Mouse (Mus musculus): ENCODE measurements around the gene Rhot1. TPM values are rescaled to one million over a fixed set of nuclear protein-coding genes. Genes with fewer than 3 reads are reported as not detected.

Rhot1 gene
- polyA plus RNA-seq, 1 experiment from 2014 or later, result 48.3 TPM

GRCm38 (mm10) chr11:80190280-80190679, 18.5 kb upstream of the Rhot1 start:
- 51% methylated on average over 4 of the region's 4 CpGs for WGBS
- Histone ChIP-seq H3K4me2 (ENCODE audit: low read depth, low read length) (no peak overlapping the region), H3K27ac (ENCODE audit: low read length) (no peak overlapping the region), H3K4me1 (ENCODE audit: control insufficient read depth, insufficient read depth, low read length) (no peaks in the 10 kb centered on the region), H3K4me3 (replicated peaks; ENCODE audit: low read length) (no peak overlapping the region), H3K9me3 (replicated peaks; ENCODE audit: control insufficient read depth, low read length) (no peaks in the 10 kb centered on the region), H3K27me3 (ENCODE audit: control insufficient read depth, insufficient read depth, low read length) (no peaks in the 10 kb centered on the region), H3K36me3 (ENCODE audit: control insufficient read depth, insufficient read depth, low read length) (peaks cover 7% of the 10 kb centered on the region; the same call in 1 of the 2 replicates), H3K9ac (ENCODE audit: low read length) (no peak overlapping the region)
- ATAC-seq (ENCODE audit: insufficient read depth, low FRiP score), result no peak

DNA sequence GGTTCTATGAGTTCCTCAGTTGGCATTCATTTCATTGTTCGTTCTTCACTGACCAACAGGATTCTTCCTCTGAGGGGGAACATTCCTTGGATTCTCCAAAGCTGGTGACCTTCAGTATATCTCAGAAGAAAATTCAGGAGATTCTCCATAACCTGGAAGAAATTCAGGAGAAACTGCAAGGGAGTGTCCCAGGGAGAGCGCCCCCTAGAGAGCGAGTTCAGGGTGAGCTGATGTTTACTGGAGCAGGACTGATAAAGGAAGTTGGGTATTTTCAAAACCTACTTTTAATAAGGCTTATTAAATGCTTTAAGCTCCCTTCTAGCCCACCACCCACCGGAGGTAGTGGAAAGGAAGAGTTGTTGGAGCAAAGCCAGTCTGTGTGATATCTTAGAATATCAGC, 15.0 kb upstream of the Rhot1 start:
- no peaks in the 10 kb centered on the region for H3K4me1 ChIP-seq (ENCODE audit: control insufficient read depth, insufficient read depth, low read length)
- no peak overlapping the region for H3K4me2 ChIP-seq (ENCODE audit: low read depth, low read length)
- ATAC-seq (ENCODE audit: insufficient read depth, low FRiP score), result no peak
- no peaks in the 10 kb centered on the region for H3K9me3 ChIP-seq (replicated peaks; ENCODE audit: control insufficient read depth, low read length)
- no peak overlapping the region for H3K27ac ChIP-seq (ENCODE audit: low read length)
- WGBS, result 66% methylated on average over 4 of the region's 4 CpGs
- peaks cover 9% of the 10 kb centered on the region; the same call in 1 of the 2 replicates for H3K36me3 ChIP-seq (ENCODE audit: control insufficient read depth, insufficient read depth, low read length)
- no peak overlapping the region for H3K4me3 ChIP-seq (replicated peaks; ENCODE audit: low read length)
- H3K27me3 ChIP-seq (ENCODE audit: control insufficient read depth, insufficient read depth, low read length), result no peaks in the 10 kb centered on the region
- H3K9ac ChIP-seq (ENCODE audit: low read length), result no peak overlapping the region

GRCm38 (mm10) chr11:80196351-80196750, 12.5 kb upstream of the Rhot1 start:
- Histone ChIP-seq H3K27me3 (ENCODE audit: control insufficient read depth, insufficient read depth, low read length) (no peaks in the 10 kb centered on the region), H3K9me3 (replicated peaks; ENCODE audit: control insufficient read depth, low read length) (no peaks in the 10 kb centered on the region), H3K9ac (ENCODE audit: low read length) (no peak overlapping the region), H3K4me3 (replicated peaks; ENCODE audit: low read length) (no peak overlapping the region), H3K27ac (ENCODE audit: low read length) (no peak overlapping the region), H3K4me2 (ENCODE audit: low read depth, low read length) (no peak overlapping the region), H3K4me1 (ENCODE audit: control insufficient read depth, insufficient read depth, low read length) (no peaks in the 10 kb centered on the region), H3K36me3 (ENCODE audit: control insufficient read depth, insufficient read depth, low read length) (peaks cover 9% of the 10 kb centered on the region; the same call in 1 of the 2 replicates)
- no peak for ATAC-seq (ENCODE audit: insufficient read depth, low FRiP score)
- 84% methylated on average over 7 of the region's 7 CpGs for WGBS

DNA sequence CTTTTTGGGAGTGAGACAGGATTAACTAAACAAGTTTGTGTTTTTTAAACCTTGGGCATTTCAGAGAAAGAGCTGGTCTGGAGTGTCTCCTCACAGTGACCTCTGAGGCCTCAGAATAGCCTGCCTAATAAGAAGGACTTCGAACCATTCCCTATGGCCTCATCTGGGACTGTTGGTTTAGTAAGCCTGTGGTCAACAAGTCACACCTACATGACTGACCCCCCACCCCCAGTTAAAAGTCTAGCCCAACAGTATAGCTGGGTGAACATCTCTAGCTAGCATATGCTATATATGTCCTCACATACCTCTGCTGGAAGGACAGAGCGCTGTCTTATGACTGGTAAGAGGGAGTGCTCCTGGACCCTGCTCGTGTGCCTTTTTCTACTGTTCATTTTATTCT, 9.5 kb upstream of the Rhot1 start:
- H3K9ac ChIP-seq (ENCODE audit: low read length), result no peak overlapping the region
- ATAC-seq (ENCODE audit: insufficient read depth, low FRiP score), result no peak
- no peak overlapping the region for H3K4me2 ChIP-seq (ENCODE audit: low read depth, low read length)
- H3K4me3 ChIP-seq (replicated peaks; ENCODE audit: low read length), result no peak overlapping the region
- no peaks in the 10 kb centered on the region for H3K27me3 ChIP-seq (ENCODE audit: control insufficient read depth, insufficient read depth, low read length)
- H3K4me1 ChIP-seq (ENCODE audit: control insufficient read depth, insufficient read depth, low read length), result no peaks in the 10 kb centered on the region
- H3K36me3 ChIP-seq (ENCODE audit: control insufficient read depth, insufficient read depth, low read length), result peaks cover 8% of the 10 kb centered on the region; the same call in 1 of the 2 replicates
- H3K27ac ChIP-seq (ENCODE audit: low read length), result no peak overlapping the region
- H3K9me3 ChIP-seq (replicated peaks; ENCODE audit: control insufficient read depth, low read length), result no peaks in the 10 kb centered on the region
- 96% methylated on average over 3 of the region's 3 CpGs for WGBS

GRCm38 (mm10) chr11:80199773-80200172, 9.0 kb upstream of the Rhot1 start:
- no peak overlapping the region for H3K27ac ChIP-seq (ENCODE audit: low read length)
- no peaks in the 10 kb centered on the region for H3K27me3 ChIP-seq (ENCODE audit: control insufficient read depth, insufficient read depth, low read length)
- no peak overlapping the region for H3K9ac ChIP-seq (ENCODE audit: low read length)
- no peak for ATAC-seq (ENCODE audit: insufficient read depth, low FRiP score)
- H3K4me3 ChIP-seq (replicated peaks; ENCODE audit: low read length), result no peak overlapping the region
- WGBS, result 94% methylated on average over 2 of the region's 2 CpGs
- H3K9me3 ChIP-seq (replicated peaks; ENCODE audit: control insufficient read depth, low read length), result no peaks in the 10 kb centered on the region
- no peak overlapping the region for H3K4me2 ChIP-seq (ENCODE audit: low read depth, low read length)
- H3K36me3 ChIP-seq (ENCODE audit: control insufficient read depth, insufficient read depth, low read length), result 0 out of 2 replicates have a peak, but pooled peaks cover 4% of the 10 kb centered on the region
- no peaks in the 10 kb centered on the region for H3K4me1 ChIP-seq (ENCODE audit: control insufficient read depth, insufficient read depth, low read length)

DNA sequence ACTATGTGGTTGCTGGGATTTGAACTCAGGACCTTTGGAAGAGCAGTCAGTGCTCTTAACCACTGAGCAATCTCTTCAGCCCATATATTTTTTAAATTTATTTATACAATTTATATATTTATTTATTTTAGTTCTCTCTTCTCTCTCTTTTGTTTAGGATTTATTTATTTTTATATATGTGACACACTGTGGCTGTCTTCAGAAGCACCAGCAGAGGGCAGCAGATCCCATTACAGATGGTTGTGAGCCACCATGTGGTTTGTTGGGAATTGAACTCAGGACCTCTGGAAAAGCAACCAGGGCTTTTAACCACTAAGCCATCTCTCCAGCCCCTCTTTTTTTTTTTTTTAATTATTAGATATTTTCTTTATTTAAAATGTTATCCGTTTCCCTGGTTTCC, 8.5 kb upstream of the Rhot1 start:
- H3K36me3 ChIP-seq (ENCODE audit: control insufficient read depth, insufficient read depth, low read length), result 0 out of 2 replicates have a peak, but pooled peaks cover 2% of the 10 kb centered on the region
- H3K4me2 ChIP-seq (ENCODE audit: low read depth, low read length), result no peak overlapping the region
- no peaks in the 10 kb centered on the region for H3K9me3 ChIP-seq (replicated peaks; ENCODE audit: control insufficient read depth, low read length)
- no peaks in the 10 kb centered on the region for H3K4me1 ChIP-seq (ENCODE audit: control insufficient read depth, insufficient read depth, low read length)
- no peak overlapping the region for H3K4me3 ChIP-seq (replicated peaks; ENCODE audit: low read length)
- no peak for ATAC-seq (ENCODE audit: insufficient read depth, low FRiP score)
- H3K9ac ChIP-seq (ENCODE audit: low read length), result no peak overlapping the region
- H3K27me3 ChIP-seq (ENCODE audit: control insufficient read depth, insufficient read depth, low read length), result no peaks in the 10 kb centered on the region
- WGBS, result 88% methylated on average over 1 of the region's 1 CpGs
- H3K27ac ChIP-seq (ENCODE audit: low read length), result no peak overlapping the region

DNA sequence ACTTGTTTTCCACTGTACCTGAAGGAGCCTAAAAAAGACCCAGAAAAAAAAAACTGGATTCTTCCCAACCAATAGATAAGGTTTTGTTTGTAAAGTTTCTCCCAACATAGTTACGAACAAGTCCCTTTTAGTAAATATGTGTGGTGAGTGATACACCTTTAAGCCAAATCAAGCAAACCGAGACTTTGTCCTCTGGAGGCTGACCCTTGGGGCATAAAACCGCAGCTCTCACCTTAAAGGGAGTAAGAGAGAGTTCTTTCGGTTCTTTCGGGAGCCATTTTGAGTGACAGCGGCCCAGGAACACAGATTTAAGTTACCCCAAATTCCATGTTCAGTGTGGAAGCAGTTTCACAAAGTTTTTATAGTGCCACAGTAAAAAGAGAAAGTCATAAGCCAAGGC, 6.5 kb upstream of the Rhot1 start:
- H3K4me1 ChIP-seq (ENCODE audit: control insufficient read depth, insufficient read depth, low read length), result no peaks in the 10 kb centered on the region
- WGBS, result 64% methylated on average over 6 of the region's 6 CpGs
- no peak overlapping the region for H3K4me2 ChIP-seq (ENCODE audit: low read depth, low read length)
- no peaks in the 10 kb centered on the region for H3K9me3 ChIP-seq (replicated peaks; ENCODE audit: control insufficient read depth, low read length)
- H3K36me3 ChIP-seq (ENCODE audit: control insufficient read depth, insufficient read depth, low read length), result no peaks in the 10 kb centered on the region
- ATAC-seq (ENCODE audit: insufficient read depth, low FRiP score), result no peak
- no peak overlapping the region for H3K9ac ChIP-seq (ENCODE audit: low read length)
- no peak overlapping the region for H3K27ac ChIP-seq (ENCODE audit: low read length)
- no peaks in the 10 kb centered on the region for H3K27me3 ChIP-seq (ENCODE audit: control insufficient read depth, insufficient read depth, low read length)
- no peak overlapping the region for H3K4me3 ChIP-seq (replicated peaks; ENCODE audit: low read length)

DNA sequence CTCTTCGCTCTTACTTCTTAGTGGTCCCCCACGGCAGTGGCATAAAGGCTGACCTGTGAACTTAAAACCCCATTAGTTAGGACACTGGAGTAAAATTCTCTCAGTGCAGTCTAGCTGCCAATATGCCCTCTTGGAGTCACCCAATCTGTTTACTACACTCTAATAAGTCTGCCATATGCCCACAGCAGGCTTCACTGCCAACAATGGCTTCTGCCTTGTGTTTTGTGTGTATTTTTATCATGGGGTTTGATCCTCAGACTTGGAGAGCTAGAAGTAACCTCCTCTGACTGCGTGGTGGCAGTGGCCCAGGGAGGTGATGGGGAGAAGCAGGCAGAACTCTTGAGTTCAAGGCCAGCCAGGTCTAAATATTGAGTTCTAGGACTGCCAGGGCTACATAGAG, 4.8 kb upstream of the Rhot1 start:
- Histone ChIP-seq H3K9me3 (replicated peaks; ENCODE audit: control insufficient read depth, low read length) (no peaks in the 10 kb centered on the region), H3K4me1 (ENCODE audit: control insufficient read depth, insufficient read depth, low read length) (0 out of 2 replicates have a peak, but pooled peaks cover 2% of the 10 kb centered on the region), H3K27me3 (ENCODE audit: control insufficient read depth, insufficient read depth, low read length) (no peaks in the 10 kb centered on the region), H3K36me3 (ENCODE audit: control insufficient read depth, insufficient read depth, low read length) (no peaks in the 10 kb centered on the region), H3K4me3 (replicated peaks; ENCODE audit: low read length) (no peak overlapping the region), H3K27ac (ENCODE audit: low read length) (no peak overlapping the region), H3K9ac (ENCODE audit: low read length) (no peak overlapping the region), H3K4me2 (ENCODE audit: low read depth, low read length) (no peak overlapping the region)
- 65% methylated on average over 3 of the region's 3 CpGs for WGBS
- no peak for ATAC-seq (ENCODE audit: insufficient read depth, low FRiP score)

GRCm38 (mm10) chr11:80204941-80205340, 3.9 kb upstream of the Rhot1 start:
- Histone ChIP-seq H3K36me3 (ENCODE audit: control insufficient read depth, insufficient read depth, low read length) (no peaks in the 10 kb centered on the region), H3K4me2 (ENCODE audit: low read depth, low read length) (no peak overlapping the region), H3K27ac (ENCODE audit: low read length) (no peak overlapping the region), H3K9me3 (replicated peaks; ENCODE audit: control insufficient read depth, low read length) (no peaks in the 10 kb centered on the region), H3K9ac (ENCODE audit: low read length) (no peak overlapping the region), H3K4me1 (ENCODE audit: control insufficient read depth, insufficient read depth, low read length) (peaks cover 3% of the 10 kb centered on the region; the same call in 1 of the 2 replicates), H3K27me3 (ENCODE audit: control insufficient read depth, insufficient read depth, low read length) (no peaks in the 10 kb centered on the region), H3K4me3 (replicated peaks; ENCODE audit: low read length) (no peak overlapping the region)
- 52% methylated on average over 5 of the region's 5 CpGs for WGBS
- ATAC-seq (ENCODE audit: insufficient read depth, low FRiP score), result no peak

- Histone ChIP-seq H3K4me3 (replicated peaks; ENCODE audit: low read length) (no peak overlapping the region), H3K4me2 (ENCODE audit: low read depth, low read length) (no peak overlapping the region), H3K27ac (ENCODE audit: low read length) (no peak overlapping the region), H3K36me3 (ENCODE audit: control insufficient read depth, insufficient read depth, low read length) (no peaks in the 10 kb centered on the region), H3K9me3 (replicated peaks; ENCODE audit: control insufficient read depth, low read length) (no peaks in the 10 kb centered on the region), H3K9ac (ENCODE audit: low read length) (peak overlapping the region; percentile 12), H3K4me1 (ENCODE audit: control insufficient read depth, insufficient read depth, low read length) (peaks cover 11% of the 10 kb centered on the region), H3K27me3 (ENCODE audit: control insufficient read depth, insufficient read depth, low read length) (no peaks in the 10 kb centered on the region)
- WGBS, result 38% methylated on average over 7 of the region's 7 CpGs
- ATAC-seq (ENCODE audit: insufficient read depth, low FRiP score), result peak; percentile 11; the same call in 1 of the 2 replicates
Observed at GRCm38 (mm10) chr11:80208465-80208859, 357 bp upstream of the Rhot1 start.
